Mouse (Mus musculus) heart, embryonic 12.5 days (tissue): Measurements from ENCODE around the gene Fgf13. TPM values are rescaled to one million over a fixed set of nuclear protein-coding genes. Genes with fewer than 3 reads are reported as not detected.

Source experiments
- ATAC-seq: fragments of 200-750 bp; cut with Nextera tagmentation; 2 replicates; pipeline ENCODE4 v1.8.0; 2017; ENCODE audit warnings: moderate TSS enrichment, moderate library complexity; ENCODE audit not compliant: insufficient number of reproducible peaks, low FRiP score
- H3K27ac ChIP-seq: fragments of 300-500 bp; sonication (generic); 2 replicates; pipeline ENCODE4 v1.5.1; 2016; ENCODE audit warnings: mild to moderate bottlenecking, moderate library complexity; ENCODE audit not compliant: poor library complexity, severe bottlenecking
- H3K27me3 ChIP-seq: fragments of 300-500 bp; sonication (generic); replicated peaks from 2 replicates; pipeline ENCODE4 v1.6.1; 2016; ENCODE audit warnings: mild to moderate bottlenecking, moderate library complexity
- H3K36me3 ChIP-seq: fragments of 300-500 bp; sonication (generic); 2 replicates; pipeline ENCODE4 v1.6.1; 2016; ENCODE audit warnings: mild to moderate bottlenecking, moderate library complexity
- H3K4me1 ChIP-seq: fragments of 300-500 bp; sonication (generic); replicated peaks from 2 replicates; pipeline ENCODE4 v1.6.1; 2016; ENCODE audit warnings: mild to moderate bottlenecking
- H3K4me2 ChIP-seq: fragments of 300-500 bp; sonication (generic); 2 replicates; pipeline ENCODE4 v1.6.1; 2016; ENCODE audit warnings: mild to moderate bottlenecking, moderate library complexity
- H3K4me3 ChIP-seq: fragments of 300-500 bp; sonication (generic); 2 replicates; pipeline ENCODE4 v1.5.1; 2016; ENCODE audit warnings: mild to moderate bottlenecking
- H3K9ac ChIP-seq: fragments of 300-500 bp; sonication (generic); 2 replicates; pipeline ENCODE4 v1.6.1; 2016; ENCODE audit warnings: mild to moderate bottlenecking, moderate library complexity
- H3K9me3 ChIP-seq: fragments of 300-500 bp; sonication (generic); replicated peaks from 2 replicates; pipeline ENCODE4 v1.6.1; 2016; ENCODE audit warnings: mild to moderate bottlenecking, moderate library complexity
- WGBS: fragments of 180-500 bp; shearing (Covaris S2); methylation state at CpG from one replicate; pipeline ENCODE4 v1.1.7; 2016; 5-methylcytosine and 5-hydroxymethylcytosine counted together
- polyA plus RNA-seq: library from polyadenylated mRNA; unstranded; fragments of >200 nt; fragmentation: Nextera tagmentation; extraction: Ambion mirVana; gene quantifications from 2 replicates; pipeline ENCODE4 v1.2.1, GENCODE M21; 2016

Gene Fgf13
- polyA plus RNA-seq: 66.3 and 70.2 TPM in 2 replicates

DNA sequence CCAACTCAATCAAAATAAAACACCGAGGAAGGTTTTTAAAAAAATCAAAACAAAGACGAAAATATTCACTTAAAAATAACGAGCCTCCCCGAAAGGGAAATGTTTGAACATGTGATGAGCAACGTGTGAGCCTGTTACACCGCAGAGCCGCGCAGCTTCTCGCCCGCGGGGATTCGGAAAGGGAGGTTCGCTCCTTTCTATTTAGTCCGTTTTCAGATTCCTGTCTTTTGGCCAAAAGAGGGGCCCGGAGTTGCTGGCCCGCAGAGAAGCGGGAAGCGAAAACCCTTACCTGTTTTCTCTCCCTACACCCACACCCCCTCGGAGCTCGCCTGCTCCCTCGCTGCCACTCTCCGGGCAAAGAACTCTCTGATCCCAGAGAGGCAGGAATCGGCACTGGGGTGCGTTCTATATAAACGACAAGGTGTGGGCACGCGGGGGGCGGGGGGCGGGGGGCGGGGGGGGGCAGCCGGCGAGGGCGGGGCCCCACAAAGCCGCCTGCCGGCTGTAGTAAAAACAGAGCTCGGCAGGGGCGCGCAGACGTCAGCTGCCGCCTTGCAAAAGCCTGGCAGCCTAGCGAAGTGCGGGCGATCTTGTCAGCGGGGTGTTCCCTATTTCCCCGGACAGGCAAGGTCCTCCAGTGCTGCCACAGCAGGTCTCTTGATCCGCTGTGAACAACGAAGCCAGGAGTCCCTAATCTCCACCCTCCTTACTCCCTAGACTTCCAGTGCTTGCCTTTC lies at the start of gene Fgf13:
Gene Fgf13, minus strand, starts transcription at position 377 of the 737 bp plus-strand sequence.
- Histone ChIP-seq H3K4me3 (peak within 1 kb of the TSS; percentile 62), H3K4me1 (no peaks in the 10 kb centered on the region), H3K9me3 (no peaks in the 10 kb centered on the region), H3K36me3 (no peaks in the 10 kb centered on the region), H3K9ac (peak within 1 kb of the TSS; percentile 82), H3K27ac (peak within 1 kb of the TSS; percentile 81), H3K27me3 (peaks cover 17% of the 10 kb centered on the region), H3K4me2 (peak within 1 kb of the TSS; percentile 74)
- 14% methylated on average over 38 of the region's 47 CpGs for WGBS
- peak; percentile 42; the same call in 1 of the 2 replicates for ATAC-seq

DNA sequence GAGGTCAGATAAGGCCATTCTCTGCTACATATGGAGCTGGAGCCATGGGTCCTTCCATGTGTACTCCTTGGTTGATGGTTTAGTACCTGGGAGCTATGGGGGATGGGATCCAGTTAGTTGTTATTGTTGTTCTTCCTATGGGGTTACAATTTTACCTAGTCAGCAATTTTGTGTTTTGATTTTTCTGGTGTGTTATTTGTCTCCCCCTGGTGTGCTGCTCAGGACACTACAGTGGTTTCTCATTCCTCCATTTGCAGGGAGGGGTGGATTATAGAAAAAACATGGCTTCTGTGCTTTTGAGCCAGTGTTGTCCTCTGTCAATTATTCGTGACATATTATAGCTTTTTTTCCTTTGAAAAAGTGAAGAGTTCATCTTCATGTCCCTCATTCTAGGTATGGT lies 38.7 kb upstream of the Fgf13 start:
- Histone ChIP-seq H3K27ac (no peak overlapping the region), H3K27me3 (no peaks in the 10 kb centered on the region), H3K9ac (no peak overlapping the region), H3K36me3 (no peaks in the 10 kb centered on the region), H3K4me1 (no peaks in the 10 kb centered on the region), H3K9me3 (no peaks in the 10 kb centered on the region), H3K4me3 (no peak overlapping the region), H3K4me2 (no peak overlapping the region)
- 52% methylated on average over 1 of the region's 1 CpGs for WGBS
- ATAC-seq: no peak

- Histone ChIP-seq H3K4me1 (no peaks in the 10 kb centered on the region), H3K36me3 (no peaks in the 10 kb centered on the region), H3K9me3 (no peaks in the 10 kb centered on the region), H3K27ac (peak overlapping the region; percentile 43), H3K4me2 (no peak overlapping the region), H3K27me3 (no peaks in the 10 kb centered on the region), H3K4me3 (no peak overlapping the region), H3K9ac (no peak overlapping the region)
- no peak for ATAC-seq
- WGBS: 35% methylated on average over 5 of the region's 5 CpGs
Measured at GRCm38 (mm10) chrX:59589050-59589449, 21.2 kb upstream of the Fgf13 start.

GRCm38 (mm10) chrX:59585508-59586186 lies 17.8 kb upstream of the Fgf13 start:
- 66% methylated on average over 11 of the region's 11 CpGs for WGBS
- Histone ChIP-seq H3K9ac (no peak overlapping the region), H3K4me3 (peak overlapping the region; percentile 13; the same call in 1 of the 2 replicates), H3K36me3 (no peaks in the 10 kb centered on the region), H3K27ac (no peak overlapping the region), H3K27me3 (no peaks in the 10 kb centered on the region), H3K9me3 (no peaks in the 10 kb centered on the region), H3K4me1 (no peaks in the 10 kb centered on the region), H3K4me2 (peak overlapping the region; percentile 44)
- ATAC-seq: no peak

- no peak overlapping the region for H3K4me3 ChIP-seq
- H3K4me1 ChIP-seq: no peaks in the 10 kb centered on the region
- H3K27me3 ChIP-seq: no peaks in the 10 kb centered on the region
- no peaks in the 10 kb centered on the region for H3K9me3 ChIP-seq
- H3K36me3 ChIP-seq: no peaks in the 10 kb centered on the region
- H3K9ac ChIP-seq: no peak overlapping the region
- no peak overlapping the region for H3K27ac ChIP-seq
- no peak overlapping the region for H3K4me2 ChIP-seq
- ATAC-seq: no peak
Measured at GRCm38 (mm10) chrX:59584034-59584433, 16.2 kb upstream of the Fgf13 start.

GRCm38 (mm10) chrX:59566826-59567694 lies 811 bp downstream of the Fgf13 start:
- 14% methylated on average over 67 of the region's 75 CpGs for WGBS

GRCm38 (mm10) chrX:59566017-59566679 lies 1.7 kb downstream of the Fgf13 start:
- H3K27ac ChIP-seq: 0 out of 2 replicates have a peak overlapping the region, but pooled peaks have one; percentile 3
- H3K9me3 ChIP-seq: no peaks in the 10 kb centered on the region
- peak overlapping the region; percentile 48; the same call in 1 of the 2 replicates for H3K9ac ChIP-seq
- peak overlapping the region; percentile 62 for H3K4me3 ChIP-seq
- peaks cover 17% of the 10 kb centered on the region for H3K27me3 ChIP-seq
- no peaks in the 10 kb centered on the region for H3K4me1 ChIP-seq
- no peaks in the 10 kb centered on the region for H3K36me3 ChIP-seq
- WGBS: 20% methylated on average over 18 of the region's 18 CpGs
- peak overlapping the region; percentile 74 for H3K4me2 ChIP-seq
- ATAC-seq: no peak

More at GRCm38 (mm10) chrX:59566826-59567694, 811 bp downstream of the Fgf13 start:
- ATAC-seq: 0 out of 2 replicates have a peak, but pooled peaks have one; percentile 63
- Histone ChIP-seq H3K4me2 (peak overlapping the region; percentile 74), H3K4me3 (peak overlapping the region; percentile 62), H3K9me3 (no peaks in the 10 kb centered on the region), H3K4me1 (no peaks in the 10 kb centered on the region), H3K36me3 (no peaks in the 10 kb centered on the region), H3K27ac (peak overlapping the region; percentile 81), H3K27me3 (peaks cover 17% of the 10 kb centered on the region), H3K9ac (peak overlapping the region; percentile 82)

GRCm38 (mm10) chrX:59547931-59548330 lies 19.9 kb downstream of the Fgf13 start:
- 69% methylated on average over 2 of the region's 2 CpGs for WGBS
- Histone ChIP-seq H3K27me3 (no peaks in the 10 kb centered on the region), H3K9ac (no peak overlapping the region), H3K4me2 (no peak overlapping the region), H3K4me1 (no peaks in the 10 kb centered on the region), H3K36me3 (no peaks in the 10 kb centered on the region), H3K27ac (no peak overlapping the region), H3K4me3 (no peak overlapping the region), H3K9me3 (no peaks in the 10 kb centered on the region)
- no peak for ATAC-seq

DNA sequence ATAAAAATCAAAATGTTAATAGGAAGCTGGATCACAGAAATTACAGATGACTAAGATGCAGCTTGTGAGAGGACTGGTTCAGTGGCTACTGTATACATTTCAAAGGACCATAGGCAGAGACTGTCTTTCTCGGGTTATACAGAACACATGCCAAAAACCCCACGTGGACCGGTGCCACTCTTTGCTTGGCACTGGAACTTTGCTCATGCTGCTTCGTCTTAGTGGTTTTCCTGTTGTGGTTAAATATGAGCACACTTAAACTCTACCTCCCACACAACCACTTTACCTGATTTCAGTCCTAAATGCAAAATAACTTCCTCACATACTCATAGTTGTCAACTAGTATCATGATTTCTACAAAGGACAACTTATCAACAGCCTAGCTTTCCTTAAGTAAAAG lies 59.6 kb downstream of the Fgf13 start:
- no peak overlapping the region for H3K4me2 ChIP-seq
- ATAC-seq: no peak
- no peak overlapping the region for H3K9ac ChIP-seq
- H3K36me3 ChIP-seq: no peaks in the 10 kb centered on the region
- H3K9me3 ChIP-seq: no peaks in the 10 kb centered on the region
- H3K27me3 ChIP-seq: no peaks in the 10 kb centered on the region
- no peak overlapping the region for H3K27ac ChIP-seq
- no peaks in the 10 kb centered on the region for H3K4me1 ChIP-seq
- no peak overlapping the region for H3K4me3 ChIP-seq
- 75% methylated on average over 4 of the region's 4 CpGs for WGBS

GRCm38 (mm10) chrX:59493388-59493787 lies 74.5 kb downstream of the Fgf13 start:
- no peaks in the 10 kb centered on the region for H3K36me3 ChIP-seq
- H3K9ac ChIP-seq: no peak overlapping the region
- no peak overlapping the region for H3K4me2 ChIP-seq
- H3K9me3 ChIP-seq: no peaks in the 10 kb centered on the region
- no peaks in the 10 kb centered on the region for H3K27me3 ChIP-seq
- ATAC-seq: no peak
- no peak overlapping the region for H3K4me3 ChIP-seq
- WGBS: 35% methylated on average over 1 of the region's 1 CpGs
- H3K4me1 ChIP-seq: no peaks in the 10 kb centered on the region
- H3K27ac ChIP-seq: no peak overlapping the region
